Mouse (Mus musculus): ENCODE results near the gene Atp13a4.

DNA sequence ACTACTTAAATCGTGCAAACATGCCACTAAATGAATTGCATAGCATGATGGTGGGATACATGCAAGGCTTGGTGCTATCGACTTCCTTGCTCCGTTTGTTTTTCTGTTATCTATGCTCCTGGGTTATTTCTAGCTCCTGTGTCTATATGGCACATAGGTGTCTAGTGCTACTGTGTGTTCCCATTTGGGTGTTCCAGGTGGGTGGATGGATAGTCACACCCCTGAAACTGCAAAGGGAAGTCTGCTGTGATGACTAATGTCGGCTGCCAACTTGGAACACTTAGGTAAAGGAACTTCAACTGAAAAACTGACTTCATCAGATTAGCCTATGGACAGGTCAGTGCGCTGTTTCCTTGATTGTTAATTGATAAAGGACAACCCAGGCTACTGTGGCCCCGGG, 129.8 kb downstream of the Atp13a4 start:
- TF ChIP-seq CTCF (IDR thresholded peaks at IDR 0.05; ENCODE audit: control insufficient read depth, insufficient read depth, low read length) (no peak), POLR2A (IDR thresholded peaks at IDR 0.05; ENCODE audit: borderline replicate concordance, control insufficient read depth, low read depth, low read length) (no peak)
